Mouse (Mus musculus): ENCODE results near the gene Ciart. TPM values are rescaled to one million over a fixed set of nuclear protein-coding genes. Genes with fewer than 3 reads are reported as not detected.
"Not testable (repeated sequence)": the region's sequence is repeated elsewhere in the genome, so short reads cannot be mapped to it uniquely, and the experiment has no call there.

Ciart gene
- polyA plus RNA-seq, 1 experiment from 2014 or later = 4.9 TPM

DNA sequence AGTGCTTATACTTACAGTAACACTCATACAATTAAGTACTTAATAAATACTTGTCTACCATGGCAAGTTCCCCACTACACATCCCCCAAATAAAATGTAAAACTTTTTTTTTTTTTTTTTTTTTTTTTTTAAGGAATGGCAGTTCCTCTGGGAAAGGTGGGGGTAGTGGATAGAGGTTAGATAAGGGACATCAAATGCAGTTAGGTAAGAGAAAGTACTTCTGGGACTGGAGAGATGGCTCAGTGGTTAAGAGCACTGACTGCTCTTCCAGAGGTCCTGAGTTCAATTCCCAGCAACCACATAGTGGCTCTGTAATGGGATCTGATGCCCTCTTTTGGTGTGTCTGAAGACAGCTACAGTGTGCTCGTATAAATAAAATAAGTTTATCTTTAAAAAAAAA, 25.0 kb downstream of the Ciart start:
- H3K27me3 ChIP-seq; ATAC-seq (ENCODE audit: low FRiP score, low read depth); H3K4me3 ChIP-seq; H3K9ac ChIP-seq; H3K4me2 ChIP-seq; H3K9me3 ChIP-seq; H3K27ac ChIP-seq (replicated peaks): not testable (repeated sequence)
- Histone ChIP-seq H3K36me3 (peaks cover 14% of the 10 kb centered on the region), H3K4me1 (replicated peaks) (peaks cover 12% of the 10 kb centered on the region)
- WGBS = 86% methylated on average over 1 of the region's 1 CpGs

DNA sequence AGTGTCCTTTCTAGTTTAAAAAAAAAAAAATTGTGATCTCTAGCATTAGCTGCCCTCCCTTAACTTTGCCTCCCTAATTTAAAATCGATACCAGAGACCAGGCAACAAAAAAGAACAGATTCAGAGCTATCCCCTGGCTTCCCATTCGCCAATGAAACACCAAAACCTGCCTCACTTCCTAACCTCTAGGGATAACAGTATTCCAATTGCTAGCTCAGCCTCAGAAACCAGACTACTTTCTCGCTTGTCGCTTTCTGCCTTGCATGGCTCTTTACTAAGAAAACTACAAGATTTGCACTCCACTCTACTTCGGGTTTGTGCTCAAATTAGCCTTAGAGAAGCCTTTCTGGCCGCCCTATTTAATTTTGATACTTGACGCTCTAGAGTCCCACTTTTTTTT, 25.9 kb downstream of the Ciart start:
- H3K4me1 ChIP-seq (replicated peaks) = peaks cover 12% of the 10 kb centered on the region
- peaks cover 22% of the 10 kb centered on the region for H3K36me3 ChIP-seq
- no peaks in the 10 kb centered on the region for H3K9me3 ChIP-seq
- 28% methylated on average over 7 of the region's 7 CpGs for WGBS
- H3K4me3 ChIP-seq = peak overlapping the region; percentile 97
- peak overlapping the region; percentile 82 for H3K27ac ChIP-seq (replicated peaks)
- H3K27me3 ChIP-seq = no peaks in the 10 kb centered on the region
- no peak for ATAC-seq (ENCODE audit: low FRiP score, low read depth)
- peak overlapping the region; percentile 88 for H3K9ac ChIP-seq
- H3K4me2 ChIP-seq = peak overlapping the region; percentile 83

DNA sequence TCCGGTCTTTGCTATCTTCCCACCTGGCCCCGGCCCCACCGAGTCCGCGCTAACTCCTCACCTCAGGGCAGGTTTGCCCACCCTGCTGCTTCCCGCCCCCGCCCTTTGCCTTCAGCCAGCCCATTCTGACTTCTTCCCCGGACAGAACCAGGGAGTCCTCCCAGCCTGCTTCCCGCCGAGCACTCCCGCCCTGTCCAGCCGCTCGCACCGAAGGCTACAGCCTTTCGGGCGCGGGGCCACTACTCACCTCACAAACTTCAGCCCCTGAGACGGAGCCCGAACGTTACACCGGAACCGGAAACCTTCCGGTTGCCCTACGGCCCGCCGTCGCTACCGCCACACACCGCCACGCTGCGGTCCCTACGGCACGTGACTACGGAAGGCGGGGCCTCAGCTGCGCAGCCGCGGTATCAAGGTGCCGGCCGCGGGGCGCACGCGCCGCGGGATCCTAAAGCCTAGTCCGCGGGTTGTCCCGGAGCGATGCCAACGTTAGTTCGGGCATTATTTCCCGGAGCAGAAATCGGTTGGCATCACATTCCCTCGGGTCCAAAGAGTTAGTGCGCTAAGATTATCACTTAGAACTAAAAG, 26.5 kb downstream of the Ciart start, which contains the start of gene Prpf3:
Gene Prpf3 (minus strand): TSS at position 384 of the 588 bp plus-strand sequence.
- H3K36me3 ChIP-seq = peaks cover 27% of the 10 kb centered on the region
- peak; percentile 98 for ATAC-seq (ENCODE audit: low FRiP score, low read depth)
- H3K9ac ChIP-seq = peak within 1 kb of the TSS; percentile 88
- no peaks in the 10 kb centered on the region for H3K9me3 ChIP-seq
- peaks cover 12% of the 10 kb centered on the region for H3K4me1 ChIP-seq (replicated peaks)
- peak within 1 kb of the TSS; percentile 83 for H3K4me2 ChIP-seq
- peak within 1 kb of the TSS; percentile 97 for H3K4me3 ChIP-seq
- H3K27me3 ChIP-seq = no peaks in the 10 kb centered on the region
- peak within 1 kb of the TSS; percentile 82 for H3K27ac ChIP-seq (replicated peaks)
- under 1% methylated on average over 56 of the region's 56 CpGs for WGBS

DNA sequence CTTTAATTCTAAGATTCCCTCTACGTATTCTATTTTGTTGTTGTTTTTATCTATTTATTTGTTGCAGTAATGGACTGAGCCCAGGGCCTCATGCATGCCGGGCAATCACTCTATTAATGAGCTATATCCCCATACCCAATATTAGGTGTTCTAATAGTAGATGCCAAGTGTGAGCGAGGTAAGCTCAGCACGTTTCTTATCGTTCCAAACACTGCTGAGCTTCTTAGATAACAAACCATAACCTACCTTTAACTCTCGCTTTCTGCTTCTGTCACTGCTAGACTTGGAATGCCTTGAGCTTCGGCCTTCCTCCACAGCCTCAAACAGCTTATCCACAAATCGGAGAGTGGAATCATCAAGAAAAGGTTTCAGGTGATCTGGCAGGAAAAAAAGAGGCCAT, 30.7 kb downstream of the Ciart start:
- H3K9ac ChIP-seq = no peak overlapping the region
- no peak overlapping the region for H3K27ac ChIP-seq (replicated peaks)
- no peak overlapping the region for H3K4me2 ChIP-seq
- peaks cover 12% of the 10 kb centered on the region for H3K4me1 ChIP-seq (replicated peaks)
- H3K36me3 ChIP-seq = peaks cover 68% of the 10 kb centered on the region
- no peak overlapping the region for H3K4me3 ChIP-seq
- no peaks in the 10 kb centered on the region for H3K9me3 ChIP-seq
- WGBS = 98% methylated on average over 8 of the region's 8 CpGs
- no peak for ATAC-seq (ENCODE audit: low FRiP score, low read depth)
- H3K27me3 ChIP-seq = no peaks in the 10 kb centered on the region

DNA sequence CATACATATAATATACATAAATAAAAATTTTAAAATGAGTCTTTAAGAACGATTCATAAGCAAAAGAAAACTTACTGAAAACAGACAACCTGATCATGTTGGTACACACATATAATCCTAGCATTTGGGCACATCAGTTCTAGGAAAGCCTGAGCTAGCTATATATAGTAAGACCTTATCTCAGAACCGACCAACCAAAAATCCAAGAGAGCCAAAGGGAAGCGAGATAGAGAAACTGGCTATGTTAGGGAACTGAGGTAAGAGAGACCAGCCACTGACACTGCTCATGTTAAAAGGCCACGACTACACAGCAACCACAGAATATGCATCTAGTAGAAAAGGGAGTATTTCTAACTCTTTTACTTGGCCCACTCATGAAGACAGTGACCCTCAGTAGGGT, 31.4 kb downstream of the Ciart start:
- H3K27me3 ChIP-seq = no peaks in the 10 kb centered on the region
- no peak for ATAC-seq (ENCODE audit: low FRiP score, low read depth)
- peaks cover 8% of the 10 kb centered on the region for H3K4me1 ChIP-seq (replicated peaks)
- no peak overlapping the region for H3K27ac ChIP-seq (replicated peaks)
- WGBS = 88% methylated on average over 4 of the region's 4 CpGs
- no peak overlapping the region for H3K4me3 ChIP-seq
- peaks cover 74% of the 10 kb centered on the region for H3K36me3 ChIP-seq
- no peaks in the 10 kb centered on the region for H3K9me3 ChIP-seq
- no peak overlapping the region for H3K4me2 ChIP-seq
- no peak overlapping the region for H3K9ac ChIP-seq

DNA sequence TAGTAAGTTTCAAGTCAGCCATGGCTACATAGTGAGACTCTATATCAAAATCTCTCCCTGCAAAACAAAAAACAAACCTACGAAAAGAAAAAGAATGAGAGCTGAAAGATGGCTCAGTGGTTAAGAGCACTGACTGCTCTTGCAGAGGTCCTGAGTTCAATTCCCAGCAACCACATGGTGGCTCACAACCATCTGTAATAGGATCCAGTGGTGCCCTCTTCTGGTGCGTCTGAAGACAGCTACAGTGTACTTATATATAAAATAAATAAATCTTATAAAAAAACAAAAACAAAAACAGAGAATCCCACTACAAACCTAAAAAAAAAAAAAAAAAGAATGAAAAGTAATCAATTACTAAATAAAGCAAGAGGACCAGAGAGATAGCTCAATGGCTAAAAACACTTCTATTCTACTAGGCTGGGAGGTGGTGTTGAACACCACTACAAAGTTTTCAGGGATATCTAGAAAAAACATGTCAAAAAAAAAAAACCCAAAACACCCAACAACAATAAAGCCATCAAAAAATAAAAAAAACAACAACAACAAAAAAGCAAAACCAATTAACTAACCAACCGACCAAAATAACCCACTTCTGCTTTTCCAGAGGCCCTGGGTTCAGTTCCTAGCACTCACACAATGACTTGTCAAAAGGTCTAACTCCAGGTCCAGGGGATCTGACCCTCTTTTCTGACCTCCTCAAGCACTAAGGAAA, 39.4 kb downstream of the Ciart start:
- Histone ChIP-seq H3K27me3 (no peaks in the 10 kb centered on the region), H3K4me1 (replicated peaks) (no peaks in the 10 kb centered on the region), H3K4me3 (no peak overlapping the region), H3K9ac (no peak overlapping the region), H3K36me3 (peaks cover 83% of the 10 kb centered on the region), H3K9me3 (no peaks in the 10 kb centered on the region), H3K27ac (replicated peaks) (no peak overlapping the region), H3K4me2 (no peak overlapping the region)
- 92% methylated on average over 3 of the region's 3 CpGs for WGBS
- ATAC-seq (ENCODE audit: low FRiP score, low read depth) = no peak

DNA sequence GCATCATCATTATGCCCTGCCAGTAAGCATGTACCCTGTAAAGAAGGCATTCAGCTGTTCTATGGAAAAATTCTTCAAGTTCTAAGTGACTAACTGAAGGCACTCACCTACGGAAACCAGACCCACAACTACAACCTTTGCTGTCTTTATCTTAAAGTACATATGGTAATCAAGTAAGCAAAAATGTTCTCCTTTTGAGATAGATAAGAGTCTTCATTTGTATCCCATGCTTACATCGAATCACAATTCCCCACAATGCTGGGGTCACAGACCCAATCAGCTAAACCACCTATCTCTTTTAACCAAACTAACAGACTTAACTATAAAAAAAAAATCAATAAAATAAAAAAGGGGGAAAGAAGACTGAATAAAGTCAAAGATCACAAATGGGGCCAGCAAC, 42.8 kb downstream of the Ciart start:
- no peaks in the 10 kb centered on the region for H3K27me3 ChIP-seq
- no peak overlapping the region for H3K9ac ChIP-seq
- WGBS = 97% methylated on average over 2 of the region's 2 CpGs
- no peak overlapping the region for H3K27ac ChIP-seq (replicated peaks)
- ATAC-seq (ENCODE audit: low FRiP score, low read depth) = no peak
- no peak overlapping the region for H3K4me3 ChIP-seq
- no peaks in the 10 kb centered on the region for H3K9me3 ChIP-seq
- no peak overlapping the region for H3K4me2 ChIP-seq
- peaks cover 78% of the 10 kb centered on the region for H3K36me3 ChIP-seq
- H3K4me1 ChIP-seq (replicated peaks) = no peaks in the 10 kb centered on the region

DNA sequence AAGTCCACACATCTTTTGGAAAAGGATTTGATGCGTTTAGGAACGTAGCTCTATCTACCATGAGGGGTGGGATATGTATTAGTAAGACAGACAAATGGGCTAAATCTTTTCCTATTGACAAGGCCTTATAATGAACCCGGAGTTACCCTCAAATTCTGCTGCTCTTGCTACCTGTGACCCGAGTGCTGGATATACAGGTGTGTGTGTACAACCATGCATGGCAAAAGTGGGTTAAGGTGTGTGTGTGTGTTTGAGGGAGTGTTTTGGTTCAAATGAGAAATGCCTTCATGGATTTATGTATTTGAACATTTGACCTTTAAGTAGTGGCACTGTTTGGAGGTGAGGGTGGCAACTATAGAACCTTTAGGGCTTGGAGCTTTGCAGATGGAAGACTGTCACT, 53.0 kb downstream of the Ciart start:
- Histone ChIP-seq H3K4me1 (replicated peaks) (no peaks in the 10 kb centered on the region), H3K9ac (no peak overlapping the region), H3K27ac (replicated peaks) (no peak overlapping the region), H3K9me3 (no peaks in the 10 kb centered on the region), H3K27me3 (no peaks in the 10 kb centered on the region), H3K4me2 (no peak overlapping the region), H3K36me3 (peaks cover 58% of the 10 kb centered on the region), H3K4me3 (no peak overlapping the region)
- 99% methylated on average over 4 of the region's 4 CpGs for WGBS
- no peak for ATAC-seq (ENCODE audit: low FRiP score, low read depth)

Other genes with a start within 250 kb of the Ciart start
- 46.3 and 47.4 TPM in 2 replicates for gene Mcl1, start 223.5 kb downstream of the Ciart start, polyA plus RNA-seq (2015; fragmentation: Nextera tagmentation; extraction: Ambion mirVana)
- gene Adamtsl4, start 194.3 kb downstream of the Ciart start, polyA plus RNA-seq (2015; fragmentation: Nextera tagmentation; extraction: Ambion mirVana) = 1.2 TPM in 2 replicates
- gene Ecm1, start 142.7 kb downstream of the Ciart start, polyA plus RNA-seq (2015; fragmentation: Nextera tagmentation; extraction: Ambion mirVana) = 12.6 and 16.4 TPM in 2 replicates
- 47.9 and 48.2 TPM in 2 replicates for gene Tars2, start 122.0 kb downstream of the Ciart start, polyA plus RNA-seq (2015; fragmentation: Nextera tagmentation; extraction: Ambion mirVana)
- 21.7 and 22.5 TPM in 2 replicates for gene Rprd2, start 63.4 kb downstream of the Ciart start, polyA plus RNA-seq (2015; fragmentation: Nextera tagmentation; extraction: Ambion mirVana)
- 32.5 and 34.6 TPM in 2 replicates for gene Prpf3, start 26.4 kb downstream of the Ciart start, polyA plus RNA-seq (2015; fragmentation: Nextera tagmentation; extraction: Ambion mirVana)
- 277 and 287 TPM in 2 replicates for gene Mrps21, start 10.7 kb downstream of the Ciart start, polyA plus RNA-seq (2015; fragmentation: Nextera tagmentation; extraction: Ambion mirVana)
- 19.8 and 22.8 TPM in 2 replicates for gene BC028528, start 9.8 kb upstream of the Ciart start, polyA plus RNA-seq (2015; fragmentation: Nextera tagmentation; extraction: Ambion mirVana)
- gene Aph1a, start 11.7 kb upstream of the Ciart start, polyA plus RNA-seq (2015; fragmentation: Nextera tagmentation; extraction: Ambion mirVana) = 34.9 and 36.4 TPM in 2 replicates
- gene Car14, start 22.4 kb upstream of the Ciart start, polyA plus RNA-seq (2015; fragmentation: Nextera tagmentation; extraction: Ambion mirVana) = 13.1 and 14.7 TPM in 2 replicates
- 117 and 118 TPM in 2 replicates for gene Anp32e, start 47.0 kb upstream of the Ciart start, polyA plus RNA-seq (2015; fragmentation: Nextera tagmentation; extraction: Ambion mirVana)
- 47.8 and 49.5 TPM in 2 replicates for gene Plekho1, start 113.8 kb upstream of the Ciart start, polyA plus RNA-seq (2015; fragmentation: Nextera tagmentation; extraction: Ambion mirVana)
- 56.1 and 63.2 TPM in 2 replicates for gene Vps45, start 176.2 kb upstream of the Ciart start, polyA plus RNA-seq (2015; fragmentation: Nextera tagmentation; extraction: Ambion mirVana)
- 8.6 and 9.6 TPM in 2 replicates for gene Otud7b, start 222.3 kb upstream of the Ciart start, polyA plus RNA-seq (2015; fragmentation: Nextera tagmentation; extraction: Ambion mirVana)

Data from hindbrain, embryonic 15.5 days (tissue).